Mouse (Mus musculus): Measurements from ENCODE around the gene Ifnb1. TPM values are rescaled to one million over a fixed set of nuclear protein-coding genes. Genes with fewer than 3 reads are reported as not detected.
A peak's percentile ranks its signal among the peaks of the same experiment; 100 is the strongest.
"Not testable (repeated sequence)": the region's sequence is repeated elsewhere in the genome, so short reads cannot be mapped to it uniquely, and the experiment has no call there.

Gene Ifnb1
- polyA plus RNA-seq (2012; ENCODE audit: insufficient read depth, insufficient read length, missing spikeins) = not detected in 2 replicates

GRCm38 (mm10) chr4:88522674-88523073 is at the start of gene Ifnb1:
TSS of gene Ifnb1 (minus strand) at chr4:88522774.
- Histone ChIP-seq H3K27ac (replicated peaks; ENCODE audit: low read depth, low read length) (no peak within 1 kb of the TSS), H3K4me3 (ENCODE audit: insufficient read depth, low read depth, low read length) (no peak within 1 kb of the TSS), H3K4me1 (ENCODE audit: control insufficient read depth, insufficient read depth, insufficient read length, low read length) (no peaks in the 10 kb centered on the region)

GRCm38 (mm10) chr4:88571698-88572097 is 49.1 kb upstream of the Ifnb1 start, which contains the start of gene Ifna14:
TSS of gene Ifna14 (minus strand) at chr4:88571798.
- no peaks in the 10 kb centered on the region for H3K4me1 ChIP-seq (ENCODE audit: control insufficient read depth, insufficient read depth, insufficient read length, low read length)
- H3K4me3 ChIP-seq (ENCODE audit: insufficient read depth, low read depth, low read length) = no peak within 1 kb of the TSS
- H3K27ac ChIP-seq (replicated peaks; ENCODE audit: low read depth, low read length) = no peak within 1 kb of the TSS

DNA sequence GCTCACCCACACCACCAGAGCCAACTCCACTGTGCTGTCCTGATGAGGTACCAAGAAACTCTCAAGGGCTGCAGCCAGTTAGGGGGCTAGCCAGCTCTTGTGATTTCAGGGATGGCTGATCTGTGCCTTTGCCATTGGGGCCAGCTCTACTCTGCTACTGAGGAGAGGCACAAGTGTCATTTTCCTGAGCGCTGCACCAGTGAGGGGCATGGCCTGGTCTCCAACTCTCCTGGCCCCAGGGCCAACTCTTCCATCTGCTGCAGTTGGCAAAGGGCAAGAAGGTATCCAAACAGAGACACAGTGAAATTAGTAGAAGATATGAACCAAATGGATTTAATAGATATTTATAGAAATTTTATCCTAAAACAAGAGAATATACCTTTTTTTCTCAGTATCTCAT is 39.2 kb upstream of the Ifnb1 start:
- Histone ChIP-seq H3K4me3 (ENCODE audit: insufficient read depth, low read depth, low read length) (no peak overlapping the region), H3K4me1 (ENCODE audit: control insufficient read depth, insufficient read depth, insufficient read length, low read length) (no peaks in the 10 kb centered on the region), H3K27ac (replicated peaks; ENCODE audit: low read depth, low read length) (no peak overlapping the region)

- not testable (repeated sequence) for H3K4me1 ChIP-seq (ENCODE audit: control insufficient read depth, insufficient read depth, insufficient read length, low read length); H3K4me3 ChIP-seq (ENCODE audit: insufficient read depth, low read depth, low read length); H3K27ac ChIP-seq (replicated peaks; ENCODE audit: low read depth, low read length)
These were observed 35.6 kb upstream of the Ifnb1 start, which contains the start of gene Ifna15 for GRCm38 (mm10) chr4:88558145-88558544. TSS of gene Ifna15 (minus strand) at chr4:88558245.

DNA sequence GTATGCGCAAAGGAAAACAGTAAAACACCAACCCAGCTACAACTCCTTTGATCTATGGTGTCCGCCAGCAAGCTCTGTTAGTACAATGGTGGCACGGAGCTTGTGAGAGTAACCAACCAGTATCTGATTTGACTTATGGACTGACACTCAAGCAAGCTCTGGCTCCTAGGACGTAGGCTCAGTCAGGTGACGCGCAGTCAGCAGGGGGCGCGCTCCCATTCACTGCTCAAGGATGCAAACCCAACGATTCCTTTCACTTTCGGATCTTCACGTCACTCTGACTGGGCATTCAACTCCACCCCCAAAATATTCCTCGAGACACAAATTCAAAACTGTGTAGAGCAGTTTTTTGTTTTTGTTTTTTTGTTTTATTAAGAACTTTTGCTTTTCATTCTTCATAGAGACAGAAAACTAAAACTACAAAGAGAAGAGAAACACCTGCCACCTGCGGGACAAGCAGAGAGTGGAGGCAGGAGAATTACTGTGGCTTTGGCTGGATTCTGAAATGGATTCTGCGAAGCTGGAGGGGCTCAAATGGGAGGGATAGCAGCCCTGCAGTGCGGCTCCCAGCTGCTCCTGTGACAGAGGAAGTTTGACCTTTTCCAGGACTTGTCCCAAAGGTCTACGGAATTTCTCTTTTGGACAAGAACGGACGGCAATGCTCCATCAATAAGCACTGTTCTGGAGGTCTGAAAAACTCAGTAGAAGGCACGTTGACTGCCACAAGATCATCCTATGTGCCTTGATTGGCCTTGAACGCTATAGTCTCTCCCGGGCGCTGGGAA is 27.8 kb upstream of the Ifnb1 start:
- Histone ChIP-seq H3K27ac (replicated peaks; ENCODE audit: low read depth, low read length) (peak overlapping the region; percentile 7; the same call in 1 of the 2 replicates), H3K4me3 (ENCODE audit: insufficient read depth, low read depth, low read length) (peak overlapping the region; percentile 52), H3K4me1 (ENCODE audit: control insufficient read depth, insufficient read depth, insufficient read length, low read length) (no peaks in the 10 kb centered on the region; the same call in 1 of the 2 replicates)

GRCm38 (mm10) chr4:88547986-88548385 is 25.4 kb upstream of the Ifnb1 start:
- Histone ChIP-seq H3K4me1 (ENCODE audit: control insufficient read depth, insufficient read depth, insufficient read length, low read length) (no peaks in the 10 kb centered on the region; the same call in 1 of the 2 replicates), H3K27ac (replicated peaks; ENCODE audit: low read depth, low read length) (no peak overlapping the region), H3K4me3 (ENCODE audit: insufficient read depth, low read depth, low read length) (no peak overlapping the region)

GRCm38 (mm10) chr4:88543649-88544234 is 21.2 kb upstream of the Ifnb1 start:
- Histone ChIP-seq H3K27ac (replicated peaks; ENCODE audit: low read depth, low read length) (no peak overlapping the region), H3K4me3 (ENCODE audit: insufficient read depth, low read depth, low read length) (no peak overlapping the region), H3K4me1 (ENCODE audit: control insufficient read depth, insufficient read depth, insufficient read length, low read length) (no peaks in the 10 kb centered on the region)

DNA sequence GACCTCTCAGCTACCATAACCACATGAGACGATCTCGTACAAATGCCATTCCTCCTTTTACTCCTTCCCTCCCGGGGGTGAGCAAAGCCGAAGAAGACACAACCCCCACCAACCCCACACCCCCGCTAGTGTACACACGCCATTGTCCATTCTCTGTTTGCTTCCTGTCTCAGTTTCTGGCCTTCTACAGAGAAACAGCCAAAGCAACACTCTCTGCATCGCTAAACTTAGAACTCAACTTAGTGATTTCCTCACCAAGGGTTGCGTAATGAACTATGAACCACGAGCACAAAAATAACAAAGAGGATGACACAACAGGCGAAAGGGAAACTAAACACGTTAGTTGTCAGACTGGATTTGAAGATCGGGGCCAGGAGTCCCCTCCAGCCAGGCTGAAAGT is 14.8 kb upstream of the Ifnb1 start:
- Histone ChIP-seq H3K4me1 (ENCODE audit: control insufficient read depth, insufficient read depth, insufficient read length, low read length) (peaks cover 7% of the 10 kb centered on the region; the same call in 1 of the 2 replicates), H3K4me3 (ENCODE audit: insufficient read depth, low read depth, low read length) (peak overlapping the region; percentile 46), H3K27ac (replicated peaks; ENCODE audit: low read depth, low read length) (peak overlapping the region; percentile 61)

DNA sequence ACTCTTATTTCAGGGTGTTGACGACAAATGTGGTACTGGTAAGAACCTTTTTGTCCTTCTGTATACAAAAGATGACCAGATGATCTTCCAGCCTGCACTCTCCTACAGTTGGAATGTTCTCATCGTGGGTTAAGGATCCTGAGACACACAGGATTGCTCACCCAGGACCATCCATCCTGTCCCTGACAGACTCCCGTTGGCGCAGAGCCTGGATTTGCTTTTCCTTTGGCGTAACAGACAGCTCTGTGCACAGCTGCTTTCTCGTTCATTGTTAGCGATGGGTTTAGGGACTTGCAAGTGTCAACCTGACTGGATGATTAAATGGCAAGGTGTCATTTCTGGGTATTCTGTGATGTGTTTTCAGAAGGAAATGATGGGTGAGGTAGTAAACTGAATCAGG is 14.1 kb upstream of the Ifnb1 start:
- Histone ChIP-seq H3K27ac (replicated peaks; ENCODE audit: low read depth, low read length) (no peak overlapping the region; the same call in 1 of the 2 replicates), H3K4me3 (ENCODE audit: insufficient read depth, low read depth, low read length) (no peak overlapping the region), H3K4me1 (ENCODE audit: control insufficient read depth, insufficient read depth, insufficient read length, low read length) (peaks cover 7% of the 10 kb centered on the region; the same call in 1 of the 2 replicates)

GRCm38 (mm10) chr4:88535742-88536141 is 13.2 kb upstream of the Ifnb1 start:
- Histone ChIP-seq H3K27ac (replicated peaks; ENCODE audit: low read depth, low read length) (no peak overlapping the region), H3K4me1 (ENCODE audit: control insufficient read depth, insufficient read depth, insufficient read length, low read length) (peaks cover 7% of the 10 kb centered on the region; the same call in 1 of the 2 replicates), H3K4me3 (ENCODE audit: insufficient read depth, low read depth, low read length) (no peak overlapping the region)

DNA sequence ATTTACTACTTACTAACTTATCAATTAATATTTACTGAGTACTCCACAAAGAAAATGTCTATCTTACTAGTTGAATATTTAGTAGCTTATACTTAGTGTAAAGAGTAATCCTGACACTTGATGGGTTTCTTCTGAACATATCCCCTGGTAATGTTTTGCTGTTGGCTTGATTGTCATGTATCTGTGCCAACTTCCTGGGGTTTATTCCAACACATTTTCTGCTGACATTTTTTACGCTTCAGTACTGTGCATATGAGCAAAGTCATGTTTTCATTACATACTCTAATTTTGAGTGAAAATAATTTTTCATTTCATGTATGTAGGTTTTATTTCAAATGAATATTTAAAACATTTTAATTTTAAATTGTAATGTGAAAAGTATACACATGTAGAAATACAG is 12.3 kb upstream of the Ifnb1 start:
- peaks cover 7% of the 10 kb centered on the region; the same call in 1 of the 2 replicates for H3K4me1 ChIP-seq (ENCODE audit: control insufficient read depth, insufficient read depth, insufficient read length, low read length)
- no peak overlapping the region for H3K4me3 ChIP-seq (ENCODE audit: insufficient read depth, low read depth, low read length)
- no peak overlapping the region for H3K27ac ChIP-seq (replicated peaks; ENCODE audit: low read depth, low read length)

- Histone ChIP-seq H3K4me1 (ENCODE audit: control insufficient read depth, insufficient read depth, insufficient read length, low read length) (peaks cover 7% of the 10 kb centered on the region; the same call in 1 of the 2 replicates), H3K27ac (replicated peaks; ENCODE audit: low read depth, low read length) (no peak overlapping the region), H3K4me3 (ENCODE audit: insufficient read depth, low read depth, low read length) (no peak overlapping the region)
These were observed 10.9 kb upstream of the Ifnb1 start for GRCm38 (mm10) chr4:88533499-88533898.

- H3K27ac ChIP-seq (replicated peaks; ENCODE audit: low read depth, low read length) = no peak overlapping the region
- no peak overlapping the region for H3K4me3 ChIP-seq (ENCODE audit: insufficient read depth, low read depth, low read length)
- no peaks in the 10 kb centered on the region for H3K4me1 ChIP-seq (ENCODE audit: control insufficient read depth, insufficient read depth, insufficient read length, low read length)
These were observed 8.3 kb upstream of the Ifnb1 start for GRCm38 (mm10) chr4:88530892-88531291.

DNA sequence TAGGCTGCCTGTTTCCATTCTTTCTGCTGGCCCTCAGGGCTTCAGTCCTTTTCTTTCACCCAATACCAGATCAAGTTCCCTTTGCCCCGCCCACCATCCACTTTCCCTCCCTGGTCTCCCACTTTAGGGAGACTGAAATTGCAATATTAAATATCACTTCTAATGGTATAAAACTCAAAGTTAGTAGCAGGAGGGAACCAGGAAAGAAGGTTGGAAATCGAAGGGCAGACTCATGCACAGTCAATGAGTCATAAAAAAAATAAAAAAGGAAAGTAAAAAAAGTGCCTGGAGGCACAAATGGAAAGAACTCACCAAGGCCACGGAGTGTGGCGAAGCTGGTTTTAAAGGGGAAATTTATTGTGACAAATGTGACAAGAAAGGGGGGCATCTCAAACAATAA is 7.7 kb upstream of the Ifnb1 start:
- H3K27ac ChIP-seq (replicated peaks; ENCODE audit: low read depth, low read length) = no peak overlapping the region
- no peaks in the 10 kb centered on the region for H3K4me1 ChIP-seq (ENCODE audit: control insufficient read depth, insufficient read depth, insufficient read length, low read length)
- no peak overlapping the region for H3K4me3 ChIP-seq (ENCODE audit: insufficient read depth, low read depth, low read length)

DNA sequence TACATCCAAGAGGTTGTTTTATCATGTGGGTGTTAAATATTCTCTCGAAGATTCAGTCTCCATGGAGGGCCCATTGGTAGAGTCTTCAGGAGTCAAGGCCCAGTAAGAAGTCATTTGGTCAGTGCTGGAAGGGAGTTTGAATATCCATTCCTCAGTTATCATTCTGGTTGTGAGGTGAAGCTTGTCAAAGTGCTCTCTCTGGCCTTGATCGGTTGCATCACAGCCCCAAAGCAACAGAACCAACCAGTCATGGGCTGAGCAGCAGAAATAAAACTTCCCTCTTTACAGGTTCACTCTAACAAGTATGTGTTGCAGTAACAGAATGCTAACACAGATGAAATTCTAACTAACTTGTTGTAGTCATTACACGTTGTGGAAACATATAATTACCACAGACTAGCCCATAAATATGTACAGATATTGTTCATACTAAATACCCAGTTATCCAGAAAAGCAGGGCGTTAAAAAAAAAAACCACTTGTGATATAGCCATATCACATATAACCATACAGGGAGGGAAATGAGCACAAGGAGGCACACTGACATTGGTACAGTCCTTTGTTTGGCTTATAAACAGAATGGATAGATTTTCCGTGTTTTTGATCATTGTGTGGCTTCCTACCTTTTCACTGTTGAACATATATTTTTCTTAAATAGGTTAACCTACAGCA is 3.9 kb upstream of the Ifnb1 start:
- no peaks in the 10 kb centered on the region for H3K4me1 ChIP-seq (ENCODE audit: control insufficient read depth, insufficient read depth, insufficient read length, low read length)
- no peak overlapping the region for H3K4me3 ChIP-seq (ENCODE audit: insufficient read depth, low read depth, low read length)
- H3K27ac ChIP-seq (replicated peaks; ENCODE audit: low read depth, low read length) = no peak overlapping the region
